Mouse (Mus musculus) layer of hippocampus, postnatal 14 days (tissue): ENCODE results near the gene Thsd4. TPM values are rescaled to one million over a fixed set of nuclear protein-coding genes. Genes with fewer than 3 reads are reported as not detected.

Experiments used
- DNase-seq, 2 experiments: peaks; one replicate each; pipeline ENCODE4 v3.0.0; 2021 to 2022; ENCODE audit warnings: low spot score in 2 of 2, mixed read lengths in 1 of 2
- total RNA-seq, 2 experiments: library from RNA; stranded (reverse); gene quantifications; 2 replicates each; pipeline ENCODE4 v1.2.3; 2021

The Thsd4 gene
- total RNA-seq, 2 experiments from 2014 or later: 36.4 to 37.8 TPM

DNA sequence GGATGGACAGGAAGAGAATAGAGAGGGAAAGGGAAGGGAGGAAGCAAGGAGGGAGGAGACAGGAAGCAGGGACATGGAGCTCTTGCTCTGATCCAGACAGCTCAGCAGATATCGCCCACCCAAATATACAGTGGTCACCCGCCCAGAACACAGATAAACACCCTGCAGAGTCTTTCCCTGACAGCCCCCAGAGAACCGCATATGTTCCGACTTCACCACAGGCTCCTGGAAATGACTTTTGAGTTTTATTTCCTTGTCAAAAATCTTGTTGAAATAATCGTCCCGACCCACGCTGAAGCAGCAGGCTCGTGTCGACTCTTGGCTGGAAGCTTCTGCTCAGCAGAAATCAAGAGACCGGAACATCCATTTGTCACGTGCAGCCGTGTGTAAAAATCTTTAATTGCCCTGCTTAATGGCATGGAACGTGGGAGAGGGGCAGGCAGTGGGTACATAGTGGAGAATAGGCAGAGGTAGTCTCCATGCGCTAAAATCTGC lies 63.3 kb downstream of the Thsd4 start:
- DNase-seq: no peak

DNA sequence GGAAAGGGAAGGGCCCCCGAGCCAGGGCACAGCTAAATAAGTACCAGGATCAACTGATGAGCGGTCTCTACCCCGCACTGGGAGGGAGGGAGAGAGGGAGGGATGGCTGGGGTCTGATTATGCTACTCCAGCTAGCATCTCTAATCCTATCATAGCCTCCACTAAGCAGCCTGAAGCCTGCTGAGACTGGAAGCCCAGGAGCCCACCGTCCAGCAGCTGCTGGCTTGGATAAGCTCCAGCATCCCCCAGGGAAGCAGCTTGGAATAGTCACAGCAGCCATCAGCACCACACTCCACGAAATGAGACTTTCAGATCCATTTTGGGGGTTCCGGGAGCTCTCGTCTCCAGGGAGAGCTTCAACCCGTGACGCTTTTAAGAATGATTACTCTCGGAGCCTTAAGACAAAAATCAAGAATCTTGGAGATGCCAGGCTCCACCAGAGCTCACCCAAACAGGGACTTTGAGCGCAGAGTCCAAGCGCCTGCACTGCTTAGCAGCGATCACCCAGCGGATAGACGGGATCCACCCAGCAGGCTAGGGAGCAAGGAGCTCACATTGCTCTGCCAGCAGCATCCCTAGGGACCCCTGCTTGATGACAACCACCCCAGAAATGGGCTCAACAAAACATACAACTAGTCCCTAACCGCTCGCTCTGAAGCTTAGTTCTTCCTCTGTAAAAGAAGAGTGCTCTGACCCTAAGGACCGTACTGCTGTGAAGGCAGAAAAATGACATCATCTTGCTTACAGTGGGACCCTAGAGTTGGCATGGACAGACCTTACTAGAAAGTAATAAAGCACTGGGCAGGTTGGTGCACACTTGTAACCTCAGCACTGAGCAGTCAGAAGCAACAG lies 64.3 kb downstream of the Thsd4 start:
- DNase-seq: no peak

DNA sequence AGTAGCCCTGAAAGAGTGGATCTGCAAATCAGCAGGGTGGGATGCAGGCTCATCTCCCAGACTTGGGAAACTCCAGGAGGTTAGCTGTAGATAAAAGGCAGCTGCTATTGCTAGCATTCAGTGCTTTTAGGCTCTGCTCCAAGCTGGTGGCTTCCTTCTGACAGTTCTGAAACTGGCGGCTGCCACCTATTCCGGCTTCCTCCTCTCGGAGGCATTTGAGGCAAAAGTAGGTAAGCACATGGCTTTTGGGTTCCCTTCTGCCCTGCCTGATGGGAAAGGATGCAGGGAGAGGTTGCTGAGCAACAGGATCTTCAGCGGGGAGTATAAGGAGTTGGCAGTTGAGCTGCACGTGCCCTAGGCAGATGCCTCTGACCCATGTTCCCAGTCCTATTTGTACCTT lies 65.2 kb downstream of the Thsd4 start:
- DNase-seq: peak in 1 of 2 experiments; percentile 39

DNA sequence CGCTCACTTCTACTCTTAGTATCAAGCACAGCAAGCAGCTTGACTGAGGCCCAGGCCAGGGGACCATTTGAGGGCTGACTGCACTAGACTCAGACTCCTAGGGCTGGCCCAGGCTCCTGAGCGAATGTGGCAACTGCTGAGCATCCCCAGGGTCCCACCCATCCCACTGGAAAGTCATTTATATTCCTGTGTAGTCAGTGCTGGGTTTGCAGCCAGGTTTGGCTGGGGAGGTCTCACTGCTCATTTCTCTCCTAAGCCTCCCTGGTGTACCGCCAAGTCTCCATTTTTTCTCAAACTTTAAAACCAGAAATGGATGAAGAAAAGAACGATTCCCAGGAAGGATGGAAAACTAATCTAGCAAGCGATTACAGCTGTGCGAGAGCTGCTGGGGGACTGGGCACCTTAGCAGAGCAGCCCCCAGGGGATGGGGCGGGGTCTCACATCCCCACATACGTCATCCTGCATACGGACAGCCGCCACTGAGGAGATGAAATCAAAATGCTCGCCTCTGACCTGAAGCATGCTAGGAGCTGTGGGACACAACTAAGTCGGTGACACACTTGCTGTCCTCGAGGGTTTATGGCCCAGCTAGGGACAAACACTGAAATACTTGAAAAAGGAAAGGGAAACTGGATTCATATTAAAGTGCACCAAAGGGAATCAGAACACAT lies 67.3 kb downstream of the Thsd4 start:
- no peak for DNase-seq

DNA sequence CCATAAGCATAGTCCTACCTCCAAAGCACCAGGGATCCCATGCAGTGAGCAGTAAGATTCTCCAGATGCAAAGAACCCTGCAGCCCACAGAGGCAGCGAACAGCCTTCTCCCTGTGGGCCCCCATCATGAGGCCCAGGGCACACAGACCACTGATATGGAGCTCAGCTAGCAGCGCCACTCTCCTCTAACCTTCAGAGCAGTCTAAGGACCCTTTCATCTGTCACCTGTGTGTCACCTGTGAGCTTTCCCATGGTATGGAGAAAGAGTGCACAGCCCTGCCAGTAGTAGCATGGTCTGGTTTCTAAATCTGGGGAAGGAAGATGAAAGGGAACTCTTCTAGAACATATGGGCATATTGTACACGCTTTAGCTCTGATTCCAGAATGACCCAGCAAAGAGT lies 72.3 kb downstream of the Thsd4 start:
- DNase-seq: no peak

DNA sequence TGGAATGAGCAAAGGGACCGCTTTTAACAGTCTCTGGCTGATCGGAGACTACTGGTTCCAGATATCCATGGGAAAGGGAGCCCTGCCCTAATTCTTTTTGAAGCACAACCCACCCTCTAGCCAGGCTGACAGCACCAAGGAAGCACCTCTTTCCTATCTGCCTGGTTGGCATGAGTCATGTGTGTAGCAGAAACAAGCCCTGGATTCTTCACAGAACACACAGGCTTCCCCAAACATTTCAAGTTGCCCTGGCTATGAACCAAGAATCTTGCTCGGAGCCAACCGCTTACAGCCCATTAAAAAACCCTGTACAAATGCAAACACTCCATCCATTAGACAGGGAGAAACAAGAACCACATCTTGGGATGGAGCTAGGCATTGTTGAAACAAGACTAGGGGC lies 76.0 kb downstream of the Thsd4 start:
- no peak for DNase-seq

DNA sequence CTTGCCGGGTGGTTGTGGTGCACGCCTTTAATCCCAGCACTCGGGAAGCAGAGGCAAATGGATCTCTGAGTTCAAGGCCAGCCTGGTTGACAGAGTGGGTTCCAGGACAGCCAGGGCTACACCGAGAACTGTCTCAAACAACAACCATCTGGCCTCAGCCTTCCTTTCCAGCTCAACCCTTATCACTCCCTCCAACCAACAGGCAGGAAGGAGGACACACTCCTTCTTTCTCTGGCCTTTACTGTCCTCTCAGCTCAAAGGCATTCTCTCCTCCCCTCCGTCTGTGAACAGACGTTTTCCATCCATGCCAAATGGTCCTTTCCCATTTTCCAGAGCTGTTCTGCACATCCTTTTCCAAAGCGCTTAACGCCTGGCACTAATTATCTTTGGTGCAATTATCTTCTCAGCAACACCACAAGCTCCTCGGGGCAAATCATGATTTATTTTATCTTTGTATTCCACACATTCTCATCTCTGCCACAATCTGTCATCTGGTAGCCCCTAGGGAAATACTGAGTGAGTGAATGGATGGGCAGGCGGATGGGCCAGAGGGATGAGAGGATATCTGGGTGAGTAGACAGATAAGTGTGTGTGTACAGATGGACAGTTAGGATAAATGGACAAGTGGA lies 80.5 kb downstream of the Thsd4 start:
- DNase-seq: no peak

DNA sequence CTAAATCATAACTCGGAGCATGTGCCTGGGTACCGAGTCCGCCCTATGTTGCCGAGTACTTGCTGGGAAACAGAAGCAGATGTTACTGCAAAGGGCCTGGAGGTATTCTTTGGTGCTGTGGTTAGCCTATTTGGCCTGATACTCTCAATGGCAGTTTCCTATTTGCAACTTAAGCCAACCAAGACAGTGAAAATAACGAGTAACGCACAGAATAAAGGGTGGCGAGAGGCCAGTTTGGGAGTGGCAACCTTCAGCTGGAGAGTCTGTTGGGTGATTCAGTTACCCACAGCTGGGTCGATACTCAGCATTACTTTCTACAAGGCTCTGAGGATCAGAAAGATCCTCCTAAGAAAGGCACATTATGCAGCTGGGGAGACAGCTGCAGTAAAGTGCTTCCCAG lies 81.3 kb downstream of the Thsd4 start:
- no peak for DNase-seq

DNA sequence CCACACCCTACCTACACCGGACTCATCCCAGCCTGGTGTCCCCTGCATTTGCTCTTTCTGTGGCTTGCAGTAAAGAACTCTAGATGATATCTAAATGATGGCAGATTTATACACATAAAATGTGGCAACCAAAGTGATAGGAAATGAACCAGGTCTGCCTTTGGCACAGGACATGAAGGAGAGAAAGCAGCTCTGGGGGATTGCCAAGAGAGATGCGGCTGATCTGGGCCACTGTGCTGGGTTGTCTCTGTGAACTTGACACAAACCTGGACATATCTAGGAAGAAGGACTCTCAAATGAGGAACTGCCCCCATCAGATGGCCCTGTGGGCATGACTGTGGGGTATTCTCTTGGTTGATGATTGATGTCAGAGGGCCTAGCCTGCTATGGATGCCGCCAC lies 85.6 kb downstream of the Thsd4 start:
- DNase-seq: no peak

DNA sequence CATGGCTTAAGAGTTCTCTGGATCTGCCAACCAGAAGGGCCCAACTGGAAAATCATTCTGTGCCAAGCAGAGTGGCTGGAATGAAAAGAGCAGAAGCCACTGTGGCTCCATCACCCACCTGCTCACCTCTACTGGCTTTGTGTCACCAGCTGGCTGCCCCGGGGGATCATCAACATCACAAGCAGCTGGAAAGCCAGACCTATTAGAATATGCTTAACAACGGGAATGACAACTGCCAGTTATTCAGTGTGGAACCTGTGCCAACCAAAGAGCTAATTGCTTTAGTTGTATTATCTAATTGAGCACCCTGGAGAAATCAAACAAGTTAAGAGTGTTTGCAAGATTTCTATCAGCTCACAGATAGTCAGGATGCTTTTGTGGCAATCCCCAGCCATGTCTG lies 87.8 kb downstream of the Thsd4 start:
- no peak for DNase-seq

DNA sequence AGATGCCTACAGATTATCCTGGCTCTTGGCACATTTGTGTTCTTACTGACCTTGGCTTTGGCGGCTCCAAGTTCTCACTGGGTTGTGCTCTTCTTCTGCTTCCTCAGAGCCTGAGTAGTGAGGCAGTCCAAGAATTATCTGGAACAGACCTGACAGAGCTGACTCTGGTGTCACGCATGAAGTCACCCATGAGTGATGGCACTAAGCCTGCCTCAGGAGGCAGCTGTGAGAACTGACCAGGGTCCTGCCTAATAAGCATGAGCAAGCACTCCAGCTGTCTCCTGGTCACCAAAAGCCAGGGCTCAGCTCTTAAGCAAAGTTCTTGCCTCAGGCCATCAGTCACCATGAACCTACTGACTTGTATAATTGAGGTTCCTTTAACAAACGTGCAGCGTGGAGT lies 89.9 kb downstream of the Thsd4 start:
- no peak for DNase-seq

DNA sequence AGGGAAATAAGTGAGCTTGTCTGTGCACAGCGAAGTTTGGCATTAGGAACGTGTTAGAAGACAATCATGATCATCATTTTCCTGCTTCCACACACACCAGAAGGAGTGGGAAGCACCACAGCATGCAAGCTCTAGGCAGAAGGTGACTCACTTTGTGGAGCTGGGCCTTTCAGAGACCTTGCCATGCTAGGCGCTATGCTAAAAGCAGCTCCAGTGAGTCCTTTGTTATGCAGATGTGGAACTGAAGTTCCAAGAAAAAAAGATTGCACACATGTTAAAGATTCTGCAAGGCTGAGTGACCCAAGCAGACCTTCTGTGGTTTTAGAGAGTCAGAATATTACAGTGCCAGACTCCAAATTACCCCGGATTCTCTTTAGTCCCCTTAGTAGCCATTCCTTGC lies 91.8 kb downstream of the Thsd4 start:
- DNase-seq: no peak

DNA sequence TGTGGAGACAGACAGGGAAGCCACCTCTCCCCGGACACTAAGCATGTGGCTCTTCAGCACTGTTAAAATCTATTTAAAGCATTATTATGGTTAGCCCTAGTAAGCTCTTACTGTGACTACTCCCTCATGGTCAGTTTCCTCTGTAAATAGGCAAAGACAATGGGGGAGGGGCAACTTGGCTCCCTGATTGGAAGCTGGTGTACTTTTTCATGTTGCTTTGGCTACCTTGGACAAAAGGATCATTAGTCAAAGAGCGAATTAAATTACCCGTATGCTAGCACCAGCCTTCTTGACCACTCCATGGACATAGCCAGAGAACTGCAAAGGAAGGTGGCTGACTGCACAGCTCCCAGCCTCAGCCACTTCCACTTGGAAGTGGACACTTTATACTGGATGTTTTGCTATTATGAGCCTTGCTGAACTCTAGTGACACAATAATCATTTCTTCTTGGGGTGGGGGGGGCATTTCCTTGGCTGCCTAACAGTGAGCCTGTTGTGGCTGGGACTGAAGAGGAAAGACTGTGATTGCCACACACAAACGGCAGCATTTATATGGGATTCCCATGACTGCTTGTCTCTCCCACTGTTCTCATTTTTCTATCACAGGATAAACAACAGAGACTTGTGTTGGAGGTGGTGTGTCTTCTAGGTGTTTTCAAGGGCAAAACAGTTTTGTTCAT lies 107.6 kb downstream of the Thsd4 start:
- no peak for DNase-seq

DNA sequence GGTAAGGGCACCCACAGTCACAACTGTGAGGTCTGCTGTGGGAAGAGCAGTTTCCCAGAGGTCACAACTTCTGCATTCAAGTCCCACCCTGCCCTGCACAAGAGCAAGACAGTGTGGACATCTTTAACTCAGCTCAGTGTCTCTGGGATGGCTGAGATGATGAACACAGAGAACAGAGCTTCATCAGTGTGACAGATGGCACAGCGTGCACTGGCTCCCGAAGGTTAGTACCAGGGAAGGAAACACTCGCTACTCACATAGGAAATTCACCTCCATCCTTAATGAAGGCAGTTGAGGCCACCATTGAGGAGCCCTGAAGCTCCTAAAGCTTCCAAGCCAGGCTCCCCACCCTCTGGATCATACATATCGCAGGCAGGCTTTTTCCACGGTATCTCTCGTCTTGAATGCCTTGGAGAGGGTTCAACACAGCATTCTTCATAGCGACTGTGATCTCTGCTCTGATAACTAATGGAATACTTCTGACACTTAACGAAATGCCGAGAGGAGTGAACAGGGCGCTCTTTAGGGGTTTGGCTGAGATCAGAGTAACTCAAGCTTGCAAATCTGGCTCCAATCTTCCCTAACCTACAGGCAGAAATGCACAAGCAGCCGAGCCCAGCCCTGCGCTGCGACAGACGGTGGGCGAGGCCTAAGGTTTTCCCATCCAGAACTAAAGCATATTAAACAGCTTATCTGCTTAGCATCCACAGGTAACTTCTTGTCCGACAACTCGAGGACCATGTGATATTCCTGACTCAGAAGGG lies 110.8 kb downstream of the Thsd4 start:
- DNase-seq: no peak

DNA sequence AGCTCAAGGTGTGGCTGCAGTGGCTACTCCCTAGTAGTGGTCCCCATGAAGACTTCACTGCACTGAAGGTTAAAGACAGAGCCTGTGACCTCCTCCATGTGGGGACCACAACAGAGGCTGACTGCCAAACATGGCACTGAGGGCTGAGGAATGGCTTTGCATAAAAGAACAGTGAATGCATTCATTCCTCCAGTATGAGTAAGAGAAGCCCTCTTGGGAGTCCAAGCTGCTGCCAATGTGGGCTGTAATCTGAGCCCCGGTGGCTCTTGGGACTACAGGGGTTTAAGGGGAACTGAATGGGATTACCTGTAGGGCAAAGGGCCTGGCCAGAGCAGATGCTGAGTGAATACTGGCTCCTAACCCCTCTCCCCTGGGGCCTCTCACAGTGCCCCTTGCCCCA lies 114.5 kb downstream of the Thsd4 start:
- no peak for DNase-seq

DNA sequence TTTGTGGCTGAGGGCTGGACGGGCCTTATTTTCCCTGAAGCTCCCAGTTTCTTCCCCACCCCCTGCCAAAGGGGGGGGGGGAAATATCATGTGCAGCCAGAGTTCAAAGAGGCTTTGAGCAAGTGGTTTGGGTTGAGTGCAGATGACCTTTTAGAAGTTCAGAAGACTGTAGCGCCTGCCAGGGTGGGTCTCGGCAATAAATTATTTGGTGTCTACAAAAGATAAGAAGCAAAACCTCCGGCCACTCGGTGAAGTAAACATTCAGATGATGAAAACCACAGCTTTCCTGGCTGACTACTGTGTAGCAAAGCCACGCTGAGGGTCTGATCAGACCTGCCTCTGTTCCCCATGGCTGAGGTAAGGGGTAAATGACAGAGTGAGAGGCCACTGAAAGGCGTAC lies 116.1 kb downstream of the Thsd4 start:
- no peak for DNase-seq

DNA sequence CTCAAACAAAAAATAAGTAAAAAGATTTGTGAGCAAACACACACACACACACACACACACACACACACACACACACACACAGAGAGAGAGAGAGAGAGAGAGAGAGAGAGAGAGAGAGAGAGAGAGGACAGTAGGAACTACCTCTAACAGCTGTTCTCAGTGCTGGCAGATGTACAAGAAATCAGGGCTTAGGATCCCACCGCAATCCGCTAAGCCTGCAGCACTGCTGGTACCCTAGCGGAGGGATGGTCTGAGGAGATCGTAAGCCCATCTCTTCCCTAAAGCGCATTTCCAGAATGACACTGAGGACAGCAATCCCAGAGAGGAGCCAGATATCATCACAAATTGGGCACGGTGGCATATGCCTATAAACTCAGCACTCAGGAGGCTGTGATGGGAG lies 119.2 kb downstream of the Thsd4 start:
- no peak for DNase-seq

DNA sequence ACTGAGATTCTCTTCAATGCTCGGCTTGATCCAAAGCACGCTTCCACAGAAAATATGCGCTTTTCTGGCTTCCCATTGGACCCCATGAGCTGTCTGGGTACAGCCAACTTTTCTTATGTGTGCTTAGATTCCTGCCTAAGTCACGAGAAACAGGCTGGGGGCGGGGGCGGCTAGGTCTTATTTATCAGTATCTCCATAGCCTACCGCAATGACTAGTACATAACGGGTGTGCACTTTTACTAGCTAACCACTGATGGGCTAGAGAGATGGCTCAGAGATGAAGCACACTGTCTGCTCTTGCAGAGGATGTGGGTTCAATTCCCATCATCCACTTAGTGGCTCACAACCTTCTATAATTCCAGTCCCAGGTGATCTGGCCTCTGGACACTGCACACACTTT lies 121.8 kb downstream of the Thsd4 start:
- no peak for DNase-seq

DNA sequence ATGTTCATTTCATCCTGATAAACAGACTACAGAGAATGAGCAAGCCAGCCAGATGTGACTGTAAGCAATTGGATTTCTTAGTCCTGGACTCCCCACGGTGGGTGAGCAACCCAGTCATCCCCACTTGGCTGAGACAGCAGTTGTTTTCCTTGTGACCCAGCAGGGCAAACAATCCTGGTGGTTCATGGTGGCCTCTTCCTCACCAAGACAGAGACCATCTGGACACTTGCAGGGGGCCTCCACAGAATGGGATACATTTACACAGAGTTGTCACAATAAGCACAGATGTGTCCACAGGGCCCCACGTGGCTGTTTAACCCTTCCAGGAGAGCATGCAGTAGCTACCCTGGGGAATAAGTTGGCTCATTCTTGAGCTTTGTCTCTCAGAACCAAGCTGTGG lies 123.8 kb downstream of the Thsd4 start:
- no peak for DNase-seq

DNA sequence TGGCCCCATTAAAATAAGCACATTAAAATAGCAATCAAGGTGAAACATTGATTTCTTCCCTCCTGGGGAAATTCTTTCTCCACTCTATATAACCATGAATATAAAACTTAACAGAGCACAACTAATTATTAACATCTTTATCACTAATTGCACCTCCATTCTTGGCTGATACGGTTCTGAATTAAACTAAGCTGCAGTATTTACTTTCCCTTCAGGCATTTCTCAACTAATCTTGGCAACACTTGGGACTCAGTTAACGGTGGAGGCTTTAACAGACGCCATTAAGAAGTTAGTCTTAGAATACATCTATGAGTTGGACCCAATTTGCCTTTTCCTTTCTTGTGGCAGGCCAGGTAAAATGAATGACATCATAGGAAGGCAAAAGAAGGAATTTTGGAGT lies 125.8 kb downstream of the Thsd4 start:
- DNase-seq: no peak

DNA sequence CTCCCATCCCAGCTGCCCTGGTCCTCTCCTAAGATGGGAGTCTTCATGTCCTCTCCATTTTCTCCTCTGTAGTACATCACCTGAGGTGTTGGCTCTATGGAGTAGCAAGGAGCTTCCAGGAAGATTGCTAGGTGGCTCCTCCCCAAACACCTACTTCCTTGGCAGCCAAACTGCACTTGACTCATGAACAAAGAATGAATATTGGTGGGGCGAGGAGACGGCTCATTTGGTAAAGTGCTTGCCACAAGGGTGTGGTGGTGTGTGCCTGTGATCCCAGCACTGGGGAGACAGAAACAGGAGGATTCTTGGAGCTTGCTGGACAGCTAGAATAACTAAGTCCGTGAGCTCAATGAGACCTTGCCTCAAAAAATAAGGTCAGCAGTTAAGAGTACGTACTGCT lies 128.9 kb downstream of the Thsd4 start:
- DNase-seq: no peak
